Mouse (Mus musculus) ES-E14 (cell line): ENCODE results near the gene Smad1.

Experiments
- CHD2 ChIP-seq: IDR thresholded peaks from 2 replicates; pipeline ENCODE4 v1.6.1; 2014; ENCODE audit warnings: mild to moderate bottlenecking, low read depth, low read length, inconsistent platforms
- HCFC1 ChIP-seq: IDR thresholded peaks from 2 replicates; pipeline ENCODE4 v1.6.1; 2012; ENCODE audit warnings: low read length, inconsistent platforms, borderline replicate concordance; ENCODE audit not compliant: insufficient read depth
- ZNF384 ChIP-seq: IDR thresholded peaks from 2 replicates; pipeline ENCODE4 v1.6.1; 2012; ENCODE audit warnings: low read depth, low read length, inconsistent platforms

DNA sequence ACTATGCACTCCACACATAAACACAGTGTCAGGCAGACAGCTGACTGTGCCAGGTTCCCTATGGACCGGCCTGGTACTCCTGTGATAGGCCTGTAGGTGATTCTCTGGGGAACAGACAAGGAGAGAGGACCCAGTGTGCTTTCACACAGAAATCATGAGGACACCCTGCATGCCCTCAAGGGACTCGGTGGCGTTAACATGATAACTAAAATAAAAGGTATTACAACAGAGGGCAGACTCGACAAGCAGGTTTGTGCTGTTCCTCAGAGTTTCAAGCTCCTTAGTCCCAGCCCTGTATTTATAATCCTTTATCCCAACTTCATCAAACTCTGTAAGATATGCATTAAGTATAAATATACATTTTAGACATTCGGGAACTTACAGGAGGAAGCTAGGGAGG, 12.5 kb downstream of the Smad1 start:
- TF ChIP-seq CHD2 (no peak), ZNF384 (no peak), HCFC1 (no peak)
